28 mouse cellular contexts compared by ENCODE assay signal in the genomic region with DNA sequence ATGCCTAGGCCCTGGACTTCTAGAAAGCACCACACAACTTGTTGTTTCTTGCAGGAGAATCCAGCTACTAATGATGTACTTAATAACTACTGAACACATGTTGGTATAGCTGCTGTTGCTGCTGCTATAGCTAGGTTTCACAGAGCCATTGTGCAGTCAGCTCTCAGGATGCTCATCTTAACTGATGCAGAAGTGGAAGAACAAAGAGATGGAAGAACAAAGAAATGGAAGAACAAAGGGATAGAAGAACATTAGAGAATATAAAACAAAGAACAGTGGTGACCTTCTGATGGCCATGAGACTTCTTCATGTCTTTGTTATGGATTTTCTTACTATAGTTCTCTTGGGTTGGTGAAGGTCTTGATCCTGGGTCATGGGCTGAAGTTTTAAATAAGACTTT. TPM values are rescaled to one million over a fixed set of nuclear protein-coding genes. Genes with fewer than 3 reads are reported as not detected.
"Had no signal": no experiment of that assay in that cellular context is flagged by ENCODE, and none has a peak within 500 bp of the region (broad histone marks: within the 10 kb centered on the region; RNA-seq: fewer than 3 reads in every experiment).

No protein-coding gene starts in this region.

- H3K4me3 ChIP-seq: embryonic facial prominence, embryonic 10.5 days; embryonic facial prominence, embryonic 12.5 days; embryonic facial prominence, embryonic 13.5 days; embryonic facial prominence, embryonic 15.5 days; erythroblast, embryonic 14.5 days; forebrain, embryonic 10.5 days; forebrain, embryonic 12.5 days; forebrain, embryonic 13.5 days; forebrain, embryonic 15.5 days; gastrocnemius, adult 2 months had no signal

- H3K9ac ChIP-seq: embryonic facial prominence, embryonic 12.5 days; embryonic facial prominence, embryonic 13.5 days; embryonic facial prominence, embryonic 15.5 days; forebrain, embryonic 12.5 days; forebrain, embryonic 13.5 days; forebrain, embryonic 15.5 days; forebrain, postnatal 0 days had no signal

- ATAC-seq: forebrain, embryonic 13.5 days; forebrain, embryonic 14.5 days; forebrain, embryonic 15.5 days; forebrain, embryonic 16.5 days; forebrain, postnatal 0 days had no signal

- H3K4me2 ChIP-seq: embryonic facial prominence, embryonic 12.5 days; embryonic facial prominence, embryonic 13.5 days; embryonic facial prominence, embryonic 15.5 days; forebrain, embryonic 12.5 days; forebrain, embryonic 13.5 days; forebrain, embryonic 15.5 days had no signal

- DNase-seq: cerebellum, adult 8-10 months; cerebellum, adult 9-10 months; cerebellum, adult 9-11 months; cerebellum, postnatal 10 days; cerebellum, postnatal 14 days; cerebellum, postnatal 25 days; cerebellum, postnatal 36 days; embryo, embryonic 11 days; forebrain, postnatal 0 days; gastrocnemius, adult 2 months; gastrocnemius, postnatal 10 days; gastrocnemius, postnatal 14 days; gastrocnemius, postnatal 25 days; gastrocnemius, postnatal 36 days; heart, adult 18-20 months had no signal

- H3K36me3 ChIP-seq: embryonic facial prominence, embryonic 12.5 days; embryonic facial prominence, embryonic 15.5 days; forebrain, embryonic 12.5 days; forebrain, embryonic 15.5 days had no signal

- H3K27ac ChIP-seq: embryonic facial prominence, embryonic 10.5 days; embryonic facial prominence, embryonic 12.5 days; embryonic facial prominence, embryonic 13.5 days; embryonic facial prominence, embryonic 15.5 days; forebrain, embryonic 10.5 days; forebrain, embryonic 12.5 days; forebrain, embryonic 13.5 days; forebrain, embryonic 15.5 days; gastrocnemius, adult 2 months had no signal

- H3K9me3 ChIP-seq: embryonic facial prominence, embryonic 10.5 days; embryonic facial prominence, embryonic 12.5 days; embryonic facial prominence, embryonic 13.5 days; embryonic facial prominence, embryonic 15.5 days; forebrain, embryonic 10.5 days; forebrain, embryonic 12.5 days; forebrain, embryonic 13.5 days; forebrain, embryonic 15.5 days had no signal

RNA-seq across cellular contexts. Expression of a gene that starts 6.4 kb away (rescaled TPM):
- total RNA-seq: common myeloid progenitor, adult 5-6 weeks; granulocyte monocyte progenitor cell, adult 5-6 weeks had no signal
- polyA plus RNA-seq: erythroblast, embryonic 14.5 days had no signal
